Mouse (Mus musculus) embryo, embryonic 10 days (tissue): ENCODE measurements around the gene Mvk.

Experiments
- DNase-seq: peaks from one replicate; pipeline ENCODE4 v3.0.0-alpha.2; 2015; ENCODE audit warnings: low spot score

Gene Mvk

GRCm38 (mm10) chr5:114443566-114444367 is at the start of gene Mvk, which contains the start of gene Mmab:
TSS of gene Mvk (plus strand) at chr5:114444269.
TSS of gene Mmab (minus strand) at chr5:114444060.
- peak; percentile 97 for DNase-seq

DNA sequence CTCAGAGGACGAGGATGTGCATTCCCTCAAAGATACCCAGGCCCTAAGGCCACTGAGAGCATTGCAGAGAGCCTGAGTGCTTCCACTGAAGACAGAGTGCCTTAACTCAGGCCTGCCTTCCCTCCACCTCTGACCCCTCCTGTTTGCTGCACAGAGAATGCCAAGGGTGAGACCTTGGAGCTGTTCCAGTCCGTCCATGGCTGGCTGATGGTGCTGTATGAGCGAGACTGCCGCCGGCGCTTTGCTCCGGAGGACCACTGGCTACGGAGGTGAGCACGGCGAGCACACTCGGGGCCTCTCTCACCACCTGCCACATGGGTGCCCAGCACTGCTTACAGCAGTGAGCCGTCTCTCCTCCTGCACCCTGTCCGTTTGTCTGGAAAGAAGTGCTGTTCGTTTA is 37.5 kb upstream of the Mvk start:
- DNase-seq, result no peak

GRCm38 (mm10) chr5:114407269-114407668 is 36.8 kb upstream of the Mvk start:
- no peak for DNase-seq

GRCm38 (mm10) chr5:114407810-114408209 is 36.3 kb upstream of the Mvk start:
- no peak for DNase-seq

DNA sequence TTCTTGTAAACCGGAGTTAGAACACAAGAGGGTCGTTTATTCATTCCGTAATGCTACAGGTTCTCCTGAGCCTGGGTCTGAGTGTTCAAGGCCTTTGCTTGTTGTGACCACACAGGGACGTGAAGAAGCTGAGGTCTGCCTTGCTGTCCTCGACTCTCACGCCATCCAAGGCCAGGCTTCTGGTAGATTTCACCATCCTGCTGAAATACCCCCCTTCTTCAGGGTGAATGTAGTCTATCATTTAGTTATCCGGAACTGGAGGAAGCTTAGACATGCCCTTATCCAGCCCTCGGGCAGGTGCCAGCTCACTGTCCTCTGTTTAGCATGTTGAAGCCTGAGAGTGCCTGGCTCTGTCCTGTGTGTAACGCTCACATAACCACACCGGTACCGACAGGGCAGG is 35.2 kb upstream of the Mvk start:
- DNase-seq, result no peak

GRCm38 (mm10) chr5:114410429-114410828 is 33.6 kb upstream of the Mvk start:
- DNase-seq, result no peak

- peak; percentile 30 for DNase-seq
These were observed 31.6 kb upstream of the Mvk start for GRCm38 (mm10) chr5:114412361-114412998.

DNA sequence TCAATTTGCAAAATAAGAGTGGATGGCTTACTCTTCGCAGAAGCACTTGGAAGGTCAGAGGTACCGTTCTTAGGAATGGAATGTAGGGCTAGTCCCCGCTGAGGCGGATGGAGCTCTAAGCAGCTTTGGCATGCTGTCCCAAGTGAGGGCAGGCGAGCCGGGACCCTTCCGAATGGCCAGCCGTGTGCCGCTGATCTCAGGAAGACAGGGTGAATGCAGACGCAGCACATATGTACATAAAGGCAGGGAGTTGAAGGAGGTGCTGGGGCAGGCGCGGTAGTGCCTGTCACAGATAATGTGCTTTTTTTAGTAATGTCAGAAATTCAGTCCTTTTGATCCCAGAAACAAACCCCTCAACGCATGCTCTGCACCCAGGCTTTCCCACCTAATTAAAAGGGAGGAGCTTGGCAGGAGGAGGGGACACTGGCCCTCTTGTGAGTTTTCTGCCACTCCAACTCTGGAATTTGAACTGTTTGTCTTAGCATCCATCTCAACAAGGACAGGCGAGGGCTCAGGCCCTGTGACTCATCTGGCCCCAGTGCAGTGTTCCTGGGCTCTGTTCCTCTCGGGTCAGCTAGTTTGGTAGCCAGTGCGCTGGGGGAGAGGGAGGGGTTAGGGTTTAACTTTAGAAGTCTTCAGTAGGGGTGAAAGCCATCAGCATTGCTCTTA is 30.9 kb upstream of the Mvk start:
- DNase-seq, result peak; percentile 28

DNA sequence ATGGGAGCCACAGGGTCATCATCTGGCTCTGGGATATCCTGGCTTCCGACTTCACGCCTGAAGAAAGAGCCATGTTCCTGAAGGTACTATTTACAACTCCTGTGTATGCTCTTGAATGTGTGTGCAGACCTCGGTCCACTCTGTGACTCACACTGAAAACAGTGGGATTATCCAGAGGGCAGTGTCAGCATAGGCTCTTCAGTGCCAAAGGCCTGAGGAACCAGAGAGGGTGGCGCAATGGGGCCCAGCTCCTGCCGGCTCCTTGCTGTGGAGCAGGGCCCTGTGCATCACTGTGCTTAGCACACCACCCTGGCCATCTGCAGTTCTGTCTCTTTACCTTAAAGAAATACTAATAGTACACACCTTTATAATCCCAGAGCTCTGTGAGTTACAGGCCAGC is 28.5 kb upstream of the Mvk start:
- DNase-seq, result no peak

- no peak for DNase-seq
These were observed 27.2 kb upstream of the Mvk start for GRCm38 (mm10) chr5:114416855-114417254.

DNA sequence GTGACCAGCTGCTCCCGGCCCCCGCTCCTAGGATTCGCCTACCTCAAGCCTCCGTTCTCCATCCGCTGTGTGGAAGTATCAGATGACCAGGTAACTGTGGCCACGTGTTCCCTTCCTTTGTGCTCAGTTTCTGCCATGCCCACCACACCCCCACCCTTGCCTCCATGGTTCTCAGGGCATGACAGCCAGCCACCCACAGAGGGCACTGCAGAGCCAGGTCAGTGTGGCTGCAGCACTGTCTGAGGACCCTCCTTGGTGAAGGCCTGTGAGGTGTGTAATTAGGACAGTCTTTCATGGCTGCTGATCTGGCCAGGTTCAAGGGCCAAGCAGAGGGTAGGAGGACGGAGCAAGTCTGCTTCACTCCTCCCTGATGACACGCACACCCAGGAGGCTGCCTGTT is 25.5 kb upstream of the Mvk start:
- DNase-seq, result peak; percentile 58

- no peak for DNase-seq
These were observed 22.3 kb upstream of the Mvk start for GRCm38 (mm10) chr5:114421561-114422298.

DNA sequence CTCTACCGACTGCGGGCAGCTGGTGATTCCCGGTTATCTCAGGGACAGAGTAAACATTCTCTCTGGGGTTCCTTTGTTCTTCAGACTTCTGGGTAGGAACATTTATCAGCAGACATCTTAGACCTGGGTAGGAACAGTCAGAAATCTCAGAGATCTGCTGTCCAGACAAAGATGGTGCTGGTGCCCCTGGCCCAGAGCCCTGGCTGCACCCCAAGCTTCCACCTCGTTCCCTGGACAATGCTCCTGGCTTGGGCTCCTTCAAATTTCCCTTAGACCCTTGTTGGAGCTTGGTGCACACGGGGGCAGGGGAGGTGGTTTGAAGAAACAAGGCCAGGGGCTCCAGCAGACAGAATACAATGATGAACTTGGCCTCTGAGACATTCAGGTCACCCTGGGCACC is 21.5 kb upstream of the Mvk start:
- DNase-seq, result no peak

- no peak for DNase-seq
These were observed 20.1 kb upstream of the Mvk start for GRCm38 (mm10) chr5:114423961-114424360.

- DNase-seq, result no peak
These were observed 17.3 kb upstream of the Mvk start for GRCm38 (mm10) chr5:114426732-114427131.

DNA sequence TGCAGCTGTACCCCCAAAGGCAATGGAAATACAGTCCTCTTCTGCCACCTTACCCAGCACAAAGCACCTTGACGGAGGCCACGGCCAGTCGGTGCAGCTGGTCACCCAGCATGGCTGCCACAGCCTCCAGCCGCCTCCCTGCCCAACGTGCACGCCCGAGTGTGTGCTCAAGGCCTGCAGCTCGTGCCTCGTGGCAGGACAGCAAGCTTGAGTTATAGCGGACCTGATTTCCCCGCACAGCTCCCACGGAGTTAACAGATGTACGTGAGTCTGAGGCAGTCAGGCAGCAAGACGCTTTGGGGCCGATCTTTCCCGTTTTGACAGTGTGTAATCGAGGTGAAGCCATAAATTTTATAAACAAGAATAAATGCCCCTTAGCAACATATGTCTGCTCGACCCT is 15.4 kb upstream of the Mvk start:
- no peak for DNase-seq

- DNase-seq, result no peak
These were observed 14.3 kb upstream of the Mvk start for GRCm38 (mm10) chr5:114429781-114430180.

- DNase-seq, result no peak
These were observed 9.7 kb upstream of the Mvk start for GRCm38 (mm10) chr5:114434359-114434758.

GRCm38 (mm10) chr5:114435588-114435987 is 8.5 kb upstream of the Mvk start:
- no peak for DNase-seq

- DNase-seq, result no peak
These were observed 261 bp downstream of the Mvk start for GRCm38 (mm10) chr5:114444368-114444692.

GRCm38 (mm10) chr5:114449011-114449410 is 4.9 kb downstream of the Mvk start:
- DNase-seq, result no peak

- no peak for DNase-seq
These were observed 12.2 kb downstream of the Mvk start for GRCm38 (mm10) chr5:114456287-114456686.
